13 mouse cellular contexts compared by ENCODE assay signal in the genomic region with DNA sequence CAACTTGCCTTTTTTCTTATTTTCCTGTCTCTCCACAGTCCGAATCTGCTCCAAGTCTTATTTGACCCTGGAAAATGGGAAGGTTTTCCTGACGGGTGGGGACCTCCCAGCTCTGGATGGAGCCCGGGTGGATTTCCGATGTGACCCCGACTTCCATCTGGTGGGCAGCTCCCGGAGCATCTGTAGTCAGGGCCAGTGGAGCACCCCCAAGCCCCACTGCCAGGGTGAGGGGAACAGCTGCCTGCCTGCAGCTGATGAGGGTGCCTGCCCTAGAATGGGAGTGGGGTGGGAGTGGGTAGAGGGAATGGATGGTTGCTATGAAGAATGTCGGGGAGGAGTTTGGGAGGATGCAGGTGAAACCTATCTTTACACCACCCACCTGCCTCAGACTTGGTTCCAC. TPM values are rescaled to one million over a fixed set of nuclear protein-coding genes. Genes with fewer than 3 reads are reported as not detected.
DNase-seq lines count a peak whose midpoint lies in the region; ATAC-seq and TF ChIP-seq lines count a peak whose summit lies in the region.
"Had no signal": no experiment of that assay in that cellular context is flagged by ENCODE, and none has a peak within 500 bp of the region (broad histone marks: within the 10 kb centered on the region; RNA-seq: fewer than 3 reads in every experiment).

No protein-coding gene starts in this region.

- peaks cover 41% of the 10 kb centered on the region for H3K4me1 ChIP-seq in hindbrain, embryonic 16.5 days (ENCODE audit: control insufficient read depth, insufficient read depth, low read depth, low read length)
- peaks cover 24% of the 10 kb centered on the region for H3K4me1 ChIP-seq in olfactory bulb, adult 2 months (ENCODE audit: control insufficient read depth, insufficient read depth, low read length)

- H3K27ac ChIP-seq in layer of hippocampus, adult 2 months = peak overlapping the region; percentile 19; the same call in 1 of the 2 replicates
- H3K27ac ChIP-seq in hindbrain, embryonic 16.5 days (ENCODE audit: low read depth, low read length) = 0 out of 2 replicates have a peak overlapping the region, but pooled peaks have one; percentile 5
- no peak overlapping the region for H3K27ac ChIP-seq in olfactory bulb, adult 2 months (ENCODE audit: insufficient read depth, low read depth, low read length)

- H3K36me3 ChIP-seq in hindbrain, embryonic 16.5 days (ENCODE audit: control insufficient read depth, insufficient read depth, low read length) = no peaks in the 10 kb centered on the region

- peak overlapping the region; percentile 64 for H3K9ac ChIP-seq in hindbrain, embryonic 16.5 days (ENCODE audit: low read depth, low read length)

- no peak for ATAC-seq in hindbrain, embryonic 16.5 days

- TF ChIP-seq POLR2A in olfactory bulb, adult 2 months (IDR thresholded peaks at IDR 0.05; ENCODE audit: insufficient read depth, low read depth, low read length) = no peak

- peak overlapping the region; percentile 86 for H3K4me2 ChIP-seq in hindbrain, embryonic 16.5 days (ENCODE audit: low read length)

- H3K9me3 ChIP-seq in hindbrain, embryonic 16.5 days (ENCODE audit: control insufficient read depth, low read length) = no peaks in the 10 kb centered on the region

- no peaks in the 10 kb centered on the region for H3K27me3 ChIP-seq in hindbrain, embryonic 16.5 days (replicated peaks; ENCODE audit: control insufficient read depth, insufficient read depth, low read length)

- TF ChIP-seq CTCF in layer of hippocampus, adult 2 months (conservative IDR thresholded peaks at IDR 0.05) = no peak
- no peak for TF ChIP-seq CTCF in olfactory bulb, adult 2 months (IDR thresholded peaks at IDR 0.05; ENCODE audit: insufficient read depth, low read depth, low read length)

- no peak for DNase-seq in layer of hippocampus, adult 2 months (ENCODE audit: low spot score in 2 of 2)
- DNase-seq in layer of hippocampus, postnatal 36 days = no peak
- peak; percentile 27 to 33 for DNase-seq in cerebellum, postnatal 14 days
- DNase-seq in kidney, adult 18-20 months = no peak
- no peak for DNase-seq in kidney, postnatal 25 days
- no peak for DNase-seq in heart, adult 8-10 months (ENCODE audit: low spot score)
- DNase-seq: heart, adult 18-20 months; liver; right cerebral cortex, postnatal 25 days had no signal

- 54% methylated on average over 7 of the region's 7 CpGs for WGBS in hindbrain, embryonic 16.5 days
- 58% methylated on average over 7 of the region's 7 CpGs for WGBS in olfactory bulb, adult 2 months

- peak overlapping the region; percentile 39 for H3K4me3 ChIP-seq in layer of hippocampus, adult 2 months
- peak overlapping the region; percentile 68 for H3K4me3 ChIP-seq in hindbrain, embryonic 16.5 days (ENCODE audit: low read length)
- H3K4me3 ChIP-seq in olfactory bulb, adult 2 months (ENCODE audit: insufficient read depth, low read depth, low read length) = peak overlapping the region; percentile 17; the same call in 1 of the 2 replicates
- H3K4me3 ChIP-seq: myocyte had no signal

RNA-seq across cellular contexts. Expression of gene Gabbr1, which starts 2.6 kb away (rescaled TPM):
- 100 to 1,000 TPM; 682 to 738 TPM for total RNA-seq in layer of hippocampus, adult 2 months (2021)
- total RNA-seq in layer of hippocampus, postnatal 36 days (2021) = 100 to 1,000 TPM; 688 to 703 TPM
- 82.9 and 85.5 TPM in 2 replicates for polyA plus RNA-seq in hindbrain, embryonic 16.5 days (2015; fragmentation: Nextera tagmentation; extraction: Ambion mirVana)
- 220 and 221 TPM in 2 replicates for polyA plus RNA-seq in olfactory bulb, adult 2 months (2012; ENCODE audit: insufficient read depth, insufficient read length, low replicate concordance, missing spikeins)
- 1 to 10 TPM; 7.2 to 9.2 (median 7.4) TPM for total RNA-seq in heart, adult 8-10 months (2022)

RNA-seq across cellular contexts. Expression of gene Mog, which starts 25.2 kb away (rescaled TPM):
- total RNA-seq in layer of hippocampus, adult 2 months (2021) = 10 to 100 TPM; 42.6 to 45.6 TPM
- 10 to 100 TPM; 67.6 to 72.6 TPM for total RNA-seq in layer of hippocampus, postnatal 36 days (2021)
- 1.6 and 1.9 TPM in 2 replicates for polyA plus RNA-seq in hindbrain, embryonic 16.5 days (2015; fragmentation: Nextera tagmentation; extraction: Ambion mirVana)
- polyA plus RNA-seq in olfactory bulb, adult 2 months (2012; ENCODE audit: insufficient read depth, insufficient read length, low replicate concordance, missing spikeins) = not detected in 2 replicates
- not detected for total RNA-seq in heart, adult 8-10 months (2022)
- total RNA-seq: heart, adult 18-20 months had no signal

RNA-seq across cellular contexts. Expression of gene Olfr90, which starts 39.9 kb away (rescaled TPM):
- total RNA-seq in layer of hippocampus, adult 2 months (2021) = not detected
- total RNA-seq in layer of hippocampus, postnatal 36 days (2021) = not detected
- 0.09 TPM in 1 of 2 replicates, not detected in the other for polyA plus RNA-seq in hindbrain, embryonic 16.5 days (2015; fragmentation: Nextera tagmentation; extraction: Ambion mirVana)
- not detected in 2 replicates for polyA plus RNA-seq in olfactory bulb, adult 2 months (2012; ENCODE audit: insufficient read depth, insufficient read length, low replicate concordance, missing spikeins)
- not detected for total RNA-seq in heart, adult 8-10 months (2022)
- total RNA-seq: heart, adult 18-20 months had no signal
- polyA plus RNA-seq: intestine, embryonic 14.5 days; myocyte had no signal

RNA-seq across cellular contexts. Expression of gene Zfp57, which starts 47.4 kb away (rescaled TPM):
- 10 to 100 TPM; 15.0 to 15.8 TPM for total RNA-seq in layer of hippocampus, adult 2 months (2021)
- total RNA-seq in layer of hippocampus, postnatal 36 days (2021) = 10 to 100 TPM; 15.9 to 18.1 TPM
- 206 and 224 TPM in 2 replicates for polyA plus RNA-seq in hindbrain, embryonic 16.5 days (2015; fragmentation: Nextera tagmentation; extraction: Ambion mirVana)
- not detected in 2 replicates for polyA plus RNA-seq in olfactory bulb, adult 2 months (2012; ENCODE audit: insufficient read depth, insufficient read length, low replicate concordance, missing spikeins)
- total RNA-seq in heart, adult 8-10 months (2022) = 1 to 10 TPM in 3 of 4 experiments, under 1 TPM in 1; 0.87 to 2.4 (median 1.4) TPM

RNA-seq across cellular contexts. Expression of gene Olfr91, which starts 49.7 kb away (rescaled TPM):
- total RNA-seq in layer of hippocampus, adult 2 months (2021) = not detected
- not detected for total RNA-seq in layer of hippocampus, postnatal 36 days (2021)
- polyA plus RNA-seq in hindbrain, embryonic 16.5 days (2015; fragmentation: Nextera tagmentation; extraction: Ambion mirVana) = not detected in 2 replicates
- polyA plus RNA-seq in olfactory bulb, adult 2 months (2012; ENCODE audit: insufficient read depth, insufficient read length, low replicate concordance, missing spikeins) = not detected in 2 replicates
- not detected for total RNA-seq in heart, adult 8-10 months (2022)
- total RNA-seq: heart, adult 18-20 months had no signal
- polyA plus RNA-seq: intestine, embryonic 14.5 days; myocyte had no signal

Comparison
In these comparisons a context has a peak if more than half of its experiments do, and no peak if none do; other contexts are left out.
1. DNase-seq: peak in cerebellum, postnatal 14 days (2 of 2); none in layer of hippocampus, adult 2 months (0 of 2), layer of hippocampus, postnatal 36 days (0 of 2), kidney, adult 18-20 months (single experiment), kidney, postnatal 25 days (0 of 2) and heart, adult 8-10 months (single experiment).
2. H3K4me3 ChIP-seq: peak in every context shown above with its lines; median percentile 68 in hindbrain, embryonic 16.5 days; 39 in layer of hippocampus, adult 2 months; 17 in olfactory bulb, adult 2 months.
3. RNA of gene Gabbr1, which starts 2.6 kb away (total RNA-seq): 682 to 738 TPM in layer of hippocampus, adult 2 months and 688 to 703 TPM in layer of hippocampus, postnatal 36 days; 7.2 to 9.2 TPM in heart, adult 8-10 months; every median in the first group is over 10 times any median in the second.
4. RNA of gene Mog, which starts 25.2 kb away (total RNA-seq): 67.6 to 72.6 TPM in layer of hippocampus, postnatal 36 days and 42.6 to 45.6 TPM in layer of hippocampus, adult 2 months; not detected in heart, adult 8-10 months; every median in the first group is over 10 times any median in the second.